Mouse (Mus musculus) colon, adult 2 months (tissue): ENCODE results near the gene Ceacam1. TPM values are rescaled to one million over a fixed set of nuclear protein-coding genes. Genes with fewer than 3 reads are reported as not detected.

Experiments
- polyA plus RNA-seq: library from polyadenylated mRNA; depleted of rRNA; stranded (reverse); fragments of >200 nt; gene quantifications from 2 replicates; pipeline ENCODE4 v1.2.3, GENCODE M21; 2012; rRNA removed

Gene Ceacam1
- polyA plus RNA-seq, result 822 and 1,160 TPM in 2 replicates

GRCm38 (mm10) chr7:25477091-25477751 lies at the start of gene Ceacam1:
Gene Ceacam1 (minus strand): TSS chr7:25477603.

GRCm38 (mm10) chr7:25412833-25413441 lies 64.5 kb downstream of the Ceacam1 start, which contains the start of gene Cxcl17:
Gene Cxcl17 (minus strand): TSS chr7:25412886.

Other genes starting within 250 kb of the Ceacam1 start
- 120 and 151 TPM in 2 replicates for gene Gsk3a, start 239.8 kb downstream of the Ceacam1 start, polyA plus RNA-seq
- gene Erf, start 226.8 kb downstream of the Ceacam1 start, polyA plus RNA-seq, result 42.5 and 52.2 TPM in 2 replicates
- gene Cic, start 209.9 kb downstream of the Ceacam1 start, polyA plus RNA-seq, result 59.1 and 73.7 TPM in 2 replicates
- 223 and 250 TPM in 2 replicates for gene Pafah1b3, start 179.6 kb downstream of the Ceacam1 start, polyA plus RNA-seq
- not detected in 2 replicates for gene Prr19, start 176.2 kb downstream of the Ceacam1 start, polyA plus RNA-seq
- 0.59 and 0.71 TPM in 2 replicates for gene Tmem145, start 171.5 kb downstream of the Ceacam1 start, polyA plus RNA-seq
- gene Megf8, start 160.4 kb downstream of the Ceacam1 start, polyA plus RNA-seq, result 41.9 and 44.2 TPM in 2 replicates
- gene Cnfn, start 107.9 kb downstream of the Ceacam1 start, polyA plus RNA-seq, result 0.77 TPM in 1 of 2 replicates, not detected in the other
- 26.7 and 33.9 TPM in 2 replicates for gene Lipe, start 78.9 kb downstream of the Ceacam1 start, polyA plus RNA-seq
- not detected in 2 replicates for gene Cxcl17, start 64.7 kb downstream of the Ceacam1 start, polyA plus RNA-seq
- 1.6 and 2.0 TPM in 2 replicates for gene Ceacam2, start 62.3 kb upstream of the Ceacam1 start, polyA plus RNA-seq
- gene Erich4, start 138.3 kb upstream of the Ceacam1 start, polyA plus RNA-seq, result 0.65 and 1.7 TPM in 2 replicates
- 86.7 and 94.4 TPM in 2 replicates for gene Dmac2, start 141.8 kb upstream of the Ceacam1 start, polyA plus RNA-seq
- gene B3gnt8, start 149.1 kb upstream of the Ceacam1 start, polyA plus RNA-seq, result 14.8 and 18.0 TPM in 2 replicates
- gene Bckdha, start 181.4 kb upstream of the Ceacam1 start, polyA plus RNA-seq, result 124 and 131 TPM in 2 replicates
- 73.3 and 77.2 TPM in 2 replicates for gene Exosc5, start 181.6 kb upstream of the Ceacam1 start, polyA plus RNA-seq
- gene Tmem91, start 197.6 kb upstream of the Ceacam1 start, polyA plus RNA-seq, result 0.58 and 1.6 TPM in 2 replicates
- 31.8 and 42.8 TPM in 2 replicates for gene B9d2, start 203.2 kb upstream of the Ceacam1 start, polyA plus RNA-seq
- 19.2 and 29.7 TPM in 2 replicates for gene Tgfb1, start 209.4 kb upstream of the Ceacam1 start, polyA plus RNA-seq
- gene Ccdc97, start 241.5 kb upstream of the Ceacam1 start, polyA plus RNA-seq, result 73.4 and 84.1 TPM in 2 replicates